ENCODE assay signal across 24 mouse cellular contexts in genomic region chr10:84097196-84097595, GRCm38 (mm10).
DNase-seq lines count a peak whose midpoint lies in the region; ATAC-seq and TF ChIP-seq lines count a peak whose summit lies in the region.
"Had no signal": no experiment of that assay in that cellular context is flagged by ENCODE, and none has a peak within 500 bp of the region (broad histone marks: within the 10 kb centered on the region; RNA-seq: fewer than 3 reads in every experiment).

No protein-coding gene starts in this region.

- no peak for DNase-seq in heart, embryonic 10.5 days (ENCODE audit: low spot score)
- DNase-seq in heart, adult 9 months (ENCODE audit: low spot score in 2 of 2) = no peak
- DNase-seq in ES-E14 (ENCODE audit: low read depth, low spot score) (peak; percentile 36), ZHBTc4 (ENCODE audit: low read depth, low spot score) (peak; percentile 73)
- DNase-seq in cerebellum, postnatal 10 days = no peak
- DNase-seq: adrenal gland, adult 8-10 months; adrenal gland, postnatal 25 days; cerebellum, adult 18-20 months; cerebellum, adult 9-10 months; cerebellum, postnatal 25 days; gastrocnemius, postnatal 10 days; gastrocnemius, postnatal 36 days had no signal

- H3K36me3 ChIP-seq in heart, embryonic 10.5 days = no peaks in the 10 kb centered on the region
- H3K36me3 ChIP-seq in ES-E14 (ENCODE audit: control insufficient read depth, insufficient read depth, low read length, poor library complexity, severe bottlenecking) = no peaks in the 10 kb centered on the region
- H3K36me3 ChIP-seq: embryonic facial prominence, embryonic 12.5 days; embryonic facial prominence, embryonic 15.5 days; forebrain, embryonic 12.5 days; G1E; hindbrain, embryonic 12.5 days; hindbrain, embryonic 15.5 days had no signal

- H3K9me3 ChIP-seq in heart, embryonic 10.5 days = no peaks in the 10 kb centered on the region
- no peaks in the 10 kb centered on the region for H3K9me3 ChIP-seq in ES-E14 (ENCODE audit: control insufficient read depth, insufficient read depth, low read depth, low read length)
- H3K9me3 ChIP-seq: embryonic facial prominence, embryonic 12.5 days; embryonic facial prominence, embryonic 15.5 days; forebrain, embryonic 12.5 days; hindbrain, embryonic 12.5 days; hindbrain, embryonic 15.5 days had no signal

- no peak for ATAC-seq in monocyte, adult 5-6 weeks (replicated peaks; ENCODE audit: insufficient number of reproducible peaks, low FRiP score, low TSS enrichment, poor library complexity, severe bottlenecking)
- ATAC-seq: activated CD4-positive, CD25-positive, alpha-beta regulatory T cell, adult 4 months; CD4-positive, CD25-positive, alpha-beta regulatory T cell, adult 4 months; forebrain, embryonic 16.5 days; intestine, postnatal 0 days; Patski had no signal

- H3K27me3 ChIP-seq in heart, embryonic 10.5 days (ENCODE audit: insufficient read depth, poor library complexity, severe bottlenecking) = no peaks in the 10 kb centered on the region
- H3K27me3 ChIP-seq: embryonic facial prominence, embryonic 12.5 days; hindbrain, embryonic 12.5 days; hindbrain, embryonic 15.5 days; Patski had no signal

- H3K4me3 ChIP-seq in heart, embryonic 10.5 days = no peak overlapping the region
- no peak overlapping the region for H3K4me3 ChIP-seq in ES-E14 (ENCODE audit: insufficient read depth in 1 of 2, low read depth in 1 of 2, low read length in 2 of 2, poor library complexity in 1 of 2, severe bottlenecking in 1 of 2)
- H3K4me3 ChIP-seq: embryonic facial prominence, embryonic 12.5 days; embryonic facial prominence, embryonic 15.5 days; forebrain, embryonic 12.5 days; hindbrain, embryonic 12.5 days; hindbrain, embryonic 15.5 days had no signal

- in situ Hi-C loops in ES-E14 (cut with MboI; ENCODE audit: low sequenced_read_pairs in 2 of 2, unreplicated experiment in 2 of 2) = no loop called here

- H3K4me1 ChIP-seq in heart, embryonic 10.5 days = peaks cover 6% of the 10 kb centered on the region; the same call in 1 of the 2 replicates
- no peaks in the 10 kb centered on the region for H3K4me1 ChIP-seq in ES-E14 (ENCODE audit: control insufficient read depth in 2 of 2, insufficient read depth in 2 of 2, low read length in 2 of 2, poor library complexity in 1 of 2)
- H3K4me1 ChIP-seq: forebrain, embryonic 12.5 days; hindbrain, embryonic 15.5 days had no signal

- 0 out of 2 replicates have a peak overlapping the region, but pooled peaks have one; percentile 8 for H3K27ac ChIP-seq in heart, embryonic 10.5 days
- no peak overlapping the region for H3K27ac ChIP-seq in ES-E14 (ENCODE audit: insufficient read depth, low read depth, low read length, poor library complexity, severe bottlenecking)
- H3K27ac ChIP-seq: embryonic facial prominence, embryonic 12.5 days; embryonic facial prominence, embryonic 15.5 days; forebrain, embryonic 12.5 days; hindbrain, embryonic 12.5 days; hindbrain, embryonic 15.5 days had no signal

- WGBS in heart, embryonic 10.5 days = 14% methylated on average over 5 of the region's 5 CpGs

- H3K9ac ChIP-seq in ES-E14 (ENCODE audit: insufficient read depth, low read depth, low read length, poor library complexity, severe bottlenecking) = no peak overlapping the region
- H3K9ac ChIP-seq: embryonic facial prominence, embryonic 12.5 days; embryonic facial prominence, embryonic 15.5 days; forebrain, embryonic 12.5 days; hindbrain, embryonic 12.5 days; hindbrain, embryonic 15.5 days had no signal

TF ChIP-seq in ES-E14, 5 proteins besides CTCF, POLR2A, EP300 and RAD21:
- TF ChIP-seq HCFC1 (IDR thresholded peaks at IDR 0.05; ENCODE audit: borderline replicate concordance, insufficient read depth, low read length) (no peak), ZNF384 (IDR thresholded peaks at IDR 0.05; ENCODE audit: low read depth, low read length) (no peak), CHD2 (IDR thresholded peaks at IDR 0.05; ENCODE audit: low read depth, low read length) (no peak), ZC3H11A (IDR thresholded peaks at IDR 0.05; ENCODE audit: borderline replicate concordance, low read depth, low read length) (no peak), MAFK (IDR thresholded peaks at IDR 0.05; ENCODE audit: insufficient read depth, low read depth, low read length) (no peak)

Comparison
In these comparisons a context has a peak if more than half of its experiments do, and no peak if none do; other contexts are left out.
1. DNase-seq: peak in ES-E14 (single experiment) and ZHBTc4 (single experiment); none in heart, embryonic 10.5 days (single experiment), heart, adult 9 months (0 of 2) and cerebellum, postnatal 10 days (0 of 2).